Mouse (Mus musculus) layer of hippocampus, postnatal 14 days (tissue): ENCODE measurements around the gene Mettl6. TPM values are rescaled to one million over a fixed set of nuclear protein-coding genes. Genes with fewer than 3 reads are reported as not detected.

ENCODE experiments used
- DNase-seq, 2 experiments: peaks; one replicate each; pipeline ENCODE4 v3.0.0; 2021 to 2022; ENCODE audit warnings: low spot score in 2 of 2, mixed read lengths in 1 of 2
- long read RNA-seq, 2 experiments: library from polyadenylated mRNA; stranded (forward); transcript quantifications; one replicate each; pipeline ENCODE4 v2.0.0; 2021
- total RNA-seq, 2 experiments: library from RNA; stranded (reverse); gene quantifications; 2 replicates each; pipeline ENCODE4 v1.2.3; 2021

Mettl6 gene
- total RNA-seq, result 10 to 100 TPM; 27.6 to 28.5 TPM
- long read RNA-seq, experiment 1, transcript Mettl6-201 (6 exons, 3,946 nt), result major isoform, 9 of 30 reads
- long read RNA-seq, experiment 1, partial matches to known transcripts, result 3 of 30 reads
- long read RNA-seq, experiment 1, other reads (novel, unspliced or antisense), result 11 of 30 reads
- long read RNA-seq, experiment 2, transcript Mettl6-207 (5 exons, 793 nt), result minor isoform, 7 of 38 reads
- long read RNA-seq, experiment 2, transcript Mettl6-201 (6 exons, 3,946 nt), result major isoform, 14 of 38 reads
- long read RNA-seq, experiment 2, partial matches to known transcripts, result 3 of 38 reads
- long read RNA-seq, experiment 2, other reads (novel, unspliced or antisense), result 13 of 38 reads

DNA sequence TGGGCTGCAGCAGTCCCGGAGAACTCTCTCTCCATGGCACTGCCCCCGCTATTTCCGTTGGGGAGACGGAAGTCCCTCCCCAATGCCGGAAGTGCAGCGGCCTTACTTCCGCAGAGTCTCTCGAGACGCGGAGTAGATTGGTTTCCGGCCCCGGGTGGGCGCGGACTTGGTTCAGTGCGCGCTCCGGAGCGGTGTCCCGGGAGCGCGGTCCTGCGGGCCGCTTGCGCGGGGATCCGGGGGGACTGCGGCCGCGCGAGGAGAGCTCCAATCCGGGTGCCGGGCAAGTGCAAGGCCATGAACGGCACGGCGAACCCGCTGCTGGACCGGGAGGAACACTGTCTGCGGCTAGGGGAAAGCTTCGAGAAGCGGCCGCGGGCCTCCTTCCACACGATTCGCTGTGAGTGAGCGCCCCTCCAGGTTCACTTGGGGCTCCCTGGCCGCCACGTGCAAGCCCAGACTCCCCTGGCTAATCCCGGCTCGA lies at the start of gene Mettl6:
Gene Mettl6, minus strand, starts transcription at position 66 of the 481 bp plus-strand sequence.
- DNase-seq, result peak; percentile 85 to 92

DNA sequence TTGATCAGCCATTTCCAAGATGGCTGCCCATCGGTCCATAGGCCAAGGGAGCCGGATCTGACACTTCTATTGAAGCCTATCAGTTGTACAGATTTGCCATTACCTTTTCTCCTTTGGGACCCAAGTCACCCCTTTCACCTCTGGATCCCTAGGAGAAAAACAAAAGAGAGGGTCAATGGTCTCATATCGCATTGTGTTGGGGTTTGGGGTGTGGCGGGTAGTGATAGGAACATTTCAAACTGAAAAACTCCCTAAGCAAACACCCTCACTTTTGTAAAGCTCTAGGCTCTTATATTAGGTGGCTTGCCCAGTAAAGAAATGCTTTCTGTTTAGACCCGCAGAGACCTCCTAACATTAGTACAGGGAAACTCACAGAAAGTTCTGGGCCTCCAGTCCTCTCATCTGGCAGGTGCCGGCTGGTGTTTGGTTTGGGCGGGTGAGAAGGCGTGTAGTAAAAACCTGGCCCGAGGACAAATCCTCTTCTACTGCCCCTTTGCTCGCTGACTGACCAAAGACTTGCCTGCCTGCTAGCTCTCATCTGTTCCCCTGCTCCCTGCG lies 49.1 kb upstream of the Mettl6 start:
- DNase-seq, result no peak

DNA sequence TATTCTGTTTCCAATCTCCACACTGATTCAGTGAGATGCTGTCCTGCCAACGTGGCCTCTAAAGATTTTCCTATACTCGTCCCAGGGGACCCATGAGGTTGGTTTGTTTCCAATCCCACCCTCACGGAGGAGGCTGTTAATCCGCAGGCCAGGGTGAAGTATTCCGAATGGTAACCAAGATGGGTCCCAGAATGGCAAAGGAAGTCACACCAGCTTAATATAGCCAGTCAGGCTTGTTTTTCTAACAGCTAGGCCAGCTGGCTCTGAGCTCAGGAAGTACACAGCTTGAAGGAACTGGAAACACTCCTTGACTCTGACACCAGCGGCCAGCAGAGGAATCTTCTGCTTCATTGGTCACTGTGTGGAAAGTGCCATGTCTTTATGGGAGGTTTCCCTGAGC lies 42.5 kb upstream of the Mettl6 start:
- peak in 1 of 2 experiments; percentile 21 for DNase-seq

DNA sequence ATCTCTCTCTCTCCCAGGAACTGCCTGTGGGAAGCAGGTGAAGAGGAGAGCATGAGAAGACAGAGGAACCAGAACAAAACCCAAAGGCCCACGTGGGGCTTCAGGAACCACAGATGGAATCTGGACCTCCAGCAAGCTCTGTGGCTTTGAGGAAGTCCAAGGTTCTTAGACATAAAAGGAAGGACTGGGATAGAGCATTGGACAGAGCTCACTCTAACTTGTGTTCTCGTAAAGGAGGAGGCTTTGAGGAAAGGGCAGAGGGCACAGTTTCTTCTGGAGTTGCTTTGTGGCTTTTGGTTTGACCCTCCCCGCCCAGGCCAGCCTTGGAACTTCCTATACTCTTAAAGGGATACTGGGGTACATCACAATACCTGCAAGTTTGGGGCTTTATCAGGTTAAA lies 37.8 kb upstream of the Mettl6 start:
- DNase-seq, result no peak

DNA sequence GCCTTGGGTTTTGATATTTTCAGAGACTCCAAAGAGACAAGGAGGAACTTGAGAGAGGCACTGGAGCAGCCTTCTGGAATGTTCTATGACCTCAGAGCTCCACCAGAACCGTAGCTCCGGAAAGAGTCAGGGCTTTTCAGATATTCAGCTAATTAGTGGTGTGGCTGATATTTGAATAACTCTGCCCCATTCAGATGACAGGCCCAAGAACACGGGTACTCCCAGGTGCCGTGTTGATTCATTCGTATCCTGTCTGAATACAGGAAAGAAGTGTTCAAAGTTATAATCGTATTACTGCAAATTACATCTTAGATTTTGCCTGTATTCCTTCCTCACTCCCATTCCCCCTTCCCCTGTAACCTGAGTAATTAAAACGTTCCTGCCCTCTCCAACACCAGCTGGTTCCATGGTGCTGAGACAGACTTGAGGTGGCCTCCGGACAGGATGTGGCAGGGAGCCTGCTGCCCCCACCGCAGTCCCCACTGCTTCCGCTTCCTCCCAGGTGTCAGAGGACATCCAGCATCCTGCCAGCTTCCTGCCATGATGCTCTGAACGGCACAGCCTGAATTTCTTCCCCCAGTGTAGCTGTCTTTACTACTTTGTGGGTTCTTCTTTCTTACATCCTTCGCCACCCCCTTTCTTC lies 36.8 kb upstream of the Mettl6 start:
- DNase-seq, result no peak

DNA sequence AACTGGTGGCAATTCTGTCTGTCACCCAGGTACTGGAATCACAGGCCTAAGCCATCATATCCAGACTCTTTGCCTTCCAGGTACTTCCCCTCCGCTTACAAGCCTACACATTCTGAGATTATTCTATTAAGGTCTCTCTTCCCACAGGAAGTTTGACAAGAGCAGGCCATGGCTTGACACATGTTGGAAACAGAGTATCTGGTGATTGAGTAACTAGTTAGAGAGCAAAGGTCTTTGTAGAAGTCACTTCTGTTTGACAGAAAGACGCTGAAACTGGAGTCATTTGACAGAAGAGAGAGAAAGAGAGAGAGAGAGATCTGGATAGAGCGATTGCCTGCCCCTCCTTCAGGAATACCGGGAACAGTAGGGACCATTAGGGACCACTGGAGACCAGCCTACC lies 36.0 kb upstream of the Mettl6 start:
- no peak for DNase-seq

DNA sequence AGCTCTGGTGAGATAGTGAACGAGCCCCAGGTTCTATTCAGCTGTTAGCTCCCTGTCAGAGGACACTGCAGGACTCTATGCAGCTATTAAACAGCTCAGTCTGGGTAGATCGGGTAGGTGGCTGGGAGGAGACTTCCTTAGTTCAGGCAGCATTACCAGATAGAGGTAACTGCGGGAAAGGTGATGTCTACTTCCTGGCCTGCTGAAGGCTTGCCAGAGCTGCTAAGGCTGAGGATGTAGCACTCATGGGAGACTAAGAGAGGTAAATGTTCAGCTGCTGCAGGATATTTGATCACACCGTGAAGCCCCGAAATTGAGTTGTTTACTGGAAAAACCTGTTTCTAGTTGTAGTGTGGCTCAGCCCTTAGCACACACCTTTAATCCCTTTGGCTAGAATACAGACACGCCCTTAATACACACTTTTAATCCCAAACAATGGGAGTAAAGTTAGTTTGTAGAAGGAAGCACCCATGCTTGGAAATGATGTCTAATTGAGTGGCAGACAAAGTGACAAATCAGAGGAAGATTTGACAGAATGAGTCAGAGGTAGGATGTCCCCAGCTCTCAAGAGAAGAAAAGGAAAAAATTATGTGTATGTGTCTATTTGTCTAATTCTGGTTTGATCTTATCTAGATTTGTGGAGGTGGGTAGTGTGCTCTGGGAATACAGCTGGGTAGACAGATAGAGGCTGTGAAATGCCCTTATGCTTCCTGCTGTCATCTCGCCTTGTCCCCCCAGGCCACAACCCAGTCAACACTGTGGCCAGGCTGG lies 30.4 kb upstream of the Mettl6 start:
- no peak for DNase-seq

DNA sequence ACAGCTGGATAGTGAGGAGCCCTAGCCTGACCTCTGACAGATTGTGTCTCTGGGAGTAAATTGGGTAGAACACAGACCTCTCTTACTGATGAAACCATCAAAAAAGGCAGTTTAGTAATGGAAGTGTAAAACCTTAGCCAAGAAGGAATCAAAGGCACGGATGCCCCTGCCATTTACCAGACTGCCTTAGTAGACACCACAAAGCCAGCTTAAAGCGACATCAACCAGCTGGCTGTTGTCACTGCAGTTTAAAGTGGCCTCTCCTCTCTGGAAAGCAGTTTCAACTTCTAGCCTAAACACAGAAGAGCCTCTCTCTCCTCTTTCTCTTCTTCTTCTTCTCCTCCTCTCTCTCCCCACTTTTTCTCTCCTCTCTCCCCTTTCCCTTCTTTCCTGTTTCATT lies 26.5 kb upstream of the Mettl6 start:
- DNase-seq, result no peak

DNA sequence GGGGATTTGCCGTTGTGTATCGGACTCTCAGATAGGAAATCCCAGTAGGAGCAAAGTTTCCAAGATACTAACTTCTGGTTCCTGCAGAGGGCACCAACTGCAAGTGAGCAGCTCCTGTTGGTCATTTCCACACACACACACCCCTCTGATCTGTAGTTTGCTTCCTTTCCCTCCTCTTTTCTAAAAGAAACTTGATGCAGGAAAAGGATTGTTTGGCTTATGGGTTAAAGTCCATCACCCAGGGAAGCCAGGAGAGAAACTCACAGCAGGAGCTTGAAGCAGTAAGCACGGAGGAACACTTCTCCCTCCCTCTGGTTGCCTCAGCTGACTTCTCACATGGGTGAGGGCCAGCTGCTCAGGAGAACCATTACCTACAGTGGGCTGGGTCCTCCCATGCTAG lies 24.3 kb upstream of the Mettl6 start:
- DNase-seq, result no peak

DNA sequence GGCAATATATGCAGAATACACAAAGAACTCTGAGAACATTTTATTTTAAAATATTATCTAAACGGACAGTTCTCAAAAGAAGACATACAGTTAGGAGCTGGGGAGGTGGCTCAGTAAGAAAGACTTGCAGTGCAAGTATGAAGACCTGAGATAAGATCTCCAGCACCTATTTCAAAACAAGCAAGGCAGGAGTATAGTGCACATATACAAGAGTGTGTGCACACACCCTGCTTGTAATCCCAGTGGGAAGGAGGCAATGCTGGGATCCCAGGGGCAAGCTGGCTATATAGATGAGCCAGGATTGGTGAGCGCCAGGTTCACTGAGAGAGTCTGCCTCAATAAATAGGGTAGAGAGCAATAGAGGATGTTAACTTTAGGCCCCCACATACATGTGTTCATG lies 21.1 kb upstream of the Mettl6 start:
- DNase-seq, result no peak

DNA sequence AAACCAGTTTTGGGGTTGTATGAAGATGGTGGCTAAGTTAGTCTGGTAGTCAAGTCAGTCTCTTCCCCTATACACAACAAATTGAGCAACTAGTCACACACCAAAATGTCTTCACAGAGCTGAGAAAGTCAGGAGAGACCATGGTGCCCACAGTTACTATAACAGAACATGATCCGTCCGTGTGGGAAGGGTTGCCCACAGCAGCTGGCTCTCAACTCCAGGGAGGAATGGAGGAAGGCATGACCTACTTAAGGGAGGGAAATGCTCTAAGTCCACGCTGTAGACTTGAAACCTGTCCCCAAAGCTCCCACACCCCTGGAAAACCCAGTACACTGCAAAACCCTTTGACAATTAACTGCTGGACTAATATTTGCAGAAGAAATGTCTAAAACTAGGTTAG lies 15.5 kb upstream of the Mettl6 start:
- no peak for DNase-seq

DNA sequence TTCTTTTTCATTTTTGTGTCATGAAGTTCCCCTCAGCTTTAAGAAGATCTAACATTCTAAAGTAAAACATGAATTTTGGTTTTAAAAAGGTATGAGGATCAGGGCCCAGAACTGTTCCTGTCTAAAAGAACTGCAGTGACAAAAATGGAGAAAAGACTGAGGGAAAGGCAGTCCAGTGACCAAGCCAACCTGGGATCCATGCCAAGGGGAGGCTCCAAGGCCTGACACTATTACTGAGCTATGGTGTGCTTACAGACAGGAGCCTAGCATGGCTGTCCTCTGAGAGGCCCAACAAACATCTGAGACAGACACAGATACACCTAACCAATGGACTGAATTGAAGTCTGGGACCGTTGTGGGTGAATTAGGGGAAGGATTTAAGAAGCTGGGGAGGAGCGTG lies 15.1 kb upstream of the Mettl6 start:
- DNase-seq, result no peak

DNA sequence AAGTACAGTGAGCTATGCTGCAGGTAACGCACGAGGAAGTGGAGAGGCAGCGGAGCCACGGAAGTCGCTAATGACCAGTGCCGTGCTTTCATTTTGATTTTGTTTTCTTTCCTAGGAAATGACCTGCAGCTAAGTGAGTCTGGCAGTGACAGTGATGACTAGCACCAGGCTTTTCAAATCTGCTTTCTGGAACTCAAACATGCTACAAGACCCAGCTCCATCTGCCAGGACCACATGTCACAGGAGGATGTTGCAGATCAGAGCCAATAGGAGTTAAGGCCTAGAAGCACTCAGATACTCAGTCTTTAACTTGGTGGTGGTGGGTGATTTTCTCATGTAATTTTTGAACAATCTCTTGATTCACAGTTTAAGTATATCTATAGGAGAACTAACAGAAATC lies 11.6 kb upstream of the Mettl6 start:
- DNase-seq, result peak; percentile 48 to 81

DNA sequence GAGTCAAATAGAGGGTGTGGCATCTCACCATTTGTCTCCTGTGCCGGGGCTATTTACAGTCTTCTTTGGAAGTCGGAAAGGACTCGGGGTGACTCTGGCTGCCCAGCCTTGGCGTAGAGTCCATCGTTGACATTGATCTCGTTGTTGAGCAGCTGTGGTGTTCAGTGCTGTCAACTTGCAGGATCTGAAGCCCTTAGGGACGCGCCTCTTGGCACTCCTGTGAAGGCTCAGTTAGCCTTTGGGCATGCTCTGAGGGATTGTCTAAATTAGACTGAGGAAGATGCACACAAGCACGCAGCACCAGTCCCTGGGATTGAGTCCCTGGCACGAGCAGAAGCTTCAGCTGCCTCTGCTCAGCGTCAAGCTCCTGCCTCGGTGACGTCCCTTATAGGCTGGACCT lies 8.6 kb upstream of the Mettl6 start:
- DNase-seq, result no peak

DNA sequence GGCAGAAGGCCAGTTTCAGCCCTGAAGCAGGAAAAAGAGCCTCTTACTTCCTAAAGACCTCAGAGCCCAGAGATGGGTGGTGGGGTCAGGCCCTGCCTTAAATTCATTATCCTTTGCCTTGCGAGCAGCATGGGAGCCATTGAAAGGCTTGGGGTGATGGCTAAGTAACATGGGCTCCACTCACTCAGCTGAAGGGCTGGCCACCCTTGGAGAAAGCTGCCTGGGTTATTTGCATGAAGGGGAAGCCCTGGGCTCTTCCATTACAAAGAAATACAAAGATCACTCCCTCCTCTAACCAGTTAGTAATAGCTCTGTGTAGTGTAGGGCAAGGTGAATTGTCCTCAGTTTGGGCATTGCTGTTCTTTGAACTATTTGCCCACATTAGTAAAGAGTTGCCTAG lies 4.7 kb upstream of the Mettl6 start:
- no peak for DNase-seq

DNA sequence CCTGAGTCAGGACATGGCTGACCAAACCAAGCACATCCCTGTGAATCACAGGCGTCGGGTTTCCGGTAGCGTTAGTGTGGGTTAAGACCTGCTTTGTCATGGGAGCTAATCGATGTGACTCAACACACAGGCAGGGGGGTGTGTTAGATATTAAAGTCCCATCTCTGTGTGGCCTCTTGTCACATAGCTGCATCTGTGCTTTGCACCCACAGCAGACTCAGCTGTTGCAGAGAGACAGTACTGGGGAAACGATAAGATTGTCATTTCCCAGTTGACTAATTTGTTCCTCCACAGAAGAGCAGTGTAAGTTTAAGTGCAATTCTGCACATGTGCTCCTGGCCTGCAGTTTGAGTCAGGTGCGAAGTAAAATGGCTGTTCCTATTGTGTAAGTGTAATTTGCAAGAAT lies 1.4 kb upstream of the Mettl6 start:
- DNase-seq, result no peak

DNA sequence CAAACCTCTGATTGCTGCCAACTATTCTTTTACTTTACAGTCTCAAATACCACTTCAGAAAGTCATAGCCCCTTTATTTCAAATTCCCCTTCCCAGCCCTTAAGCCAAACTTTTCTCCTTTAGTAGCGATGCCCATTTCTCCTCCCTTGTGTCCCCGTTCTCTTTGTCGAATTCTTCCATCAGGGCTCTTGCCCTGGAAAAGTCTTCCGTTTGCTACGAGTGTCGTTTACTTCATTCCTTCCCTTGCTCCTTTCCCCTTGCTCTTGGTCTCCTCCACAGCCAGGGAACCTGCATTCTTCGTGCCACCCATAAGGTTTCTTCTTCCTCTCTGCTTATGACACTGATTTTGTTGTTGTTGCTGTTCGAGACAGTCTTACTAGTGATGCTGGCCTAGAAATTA lies 698 bp upstream of the Mettl6 start:
- DNase-seq, result no peak

DNA sequence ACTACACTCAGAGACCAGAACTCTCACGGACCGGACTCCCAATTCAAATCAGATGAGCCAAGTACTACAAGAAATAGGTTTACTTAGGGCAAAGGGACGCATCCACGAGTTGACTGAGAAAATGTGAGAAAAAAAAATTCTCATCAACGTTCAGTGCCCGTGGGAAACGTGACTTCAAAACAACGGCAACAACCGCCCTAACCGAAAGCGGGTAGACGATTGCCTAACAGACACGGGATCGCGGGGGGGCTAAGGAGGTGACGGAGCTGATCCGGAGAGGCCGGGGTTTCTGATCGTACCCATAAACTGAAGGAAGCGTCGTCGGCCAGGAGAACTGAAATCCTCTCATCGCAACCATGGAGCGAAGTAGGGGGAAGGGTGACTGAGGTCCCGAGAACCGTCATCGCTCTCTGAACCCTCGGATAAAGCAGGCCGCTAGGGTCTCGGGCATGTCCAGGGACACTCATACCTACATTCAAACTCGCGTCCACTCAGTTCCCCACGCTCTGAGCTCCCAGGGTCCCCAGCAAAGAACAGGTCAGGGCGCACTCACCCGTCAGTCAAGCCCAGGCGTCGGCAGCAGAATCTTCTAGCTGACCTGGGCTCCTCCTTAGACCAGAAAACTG lies 378 bp downstream of the Mettl6 start, which contains the start of gene Eaf1:
Gene Eaf1, plus strand, starts transcription at position 51 of the 626 bp plus-strand sequence.
- no peak for DNase-seq

DNA sequence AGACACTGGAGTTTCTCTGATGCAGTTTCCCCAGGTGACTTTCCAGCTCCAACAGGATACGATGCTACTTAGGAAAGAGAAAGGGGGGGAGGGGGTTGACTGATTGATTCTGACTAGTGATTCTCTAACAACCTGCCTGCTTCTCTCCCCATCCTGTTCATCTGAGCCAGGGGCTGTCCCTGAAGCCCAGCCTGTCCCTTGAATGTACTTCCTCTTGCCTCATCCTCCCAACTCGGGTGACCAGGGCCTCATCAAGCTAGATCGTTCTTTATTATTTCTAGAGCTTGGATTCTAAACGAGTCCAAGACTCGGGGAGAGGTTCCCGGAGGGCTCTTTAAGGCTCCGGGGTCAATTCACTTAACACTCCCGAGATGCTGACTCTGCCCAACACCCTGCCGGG lies 939 bp downstream of the Mettl6 start:
- no peak for DNase-seq

DNA sequence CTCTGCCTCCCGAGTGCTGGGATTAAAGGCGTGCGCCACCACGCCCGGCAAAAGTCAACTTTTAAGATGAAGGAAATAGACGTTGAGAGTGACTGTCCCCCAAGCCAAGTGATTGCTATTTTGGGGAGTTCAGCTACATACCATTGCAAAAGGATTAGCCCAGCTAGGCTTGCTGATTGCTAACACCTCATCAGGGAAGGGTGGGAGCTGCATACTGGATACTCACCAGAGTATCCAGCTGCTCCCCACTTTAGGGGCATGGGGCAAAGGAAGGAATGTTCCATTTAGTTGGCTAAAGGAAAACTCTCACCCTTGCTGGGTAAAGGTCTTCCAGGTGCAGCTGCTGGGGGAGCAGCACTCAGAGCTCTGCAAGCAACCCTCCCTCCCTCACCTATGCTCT lies 6.8 kb downstream of the Mettl6 start:
- DNase-seq, result no peak

DNA sequence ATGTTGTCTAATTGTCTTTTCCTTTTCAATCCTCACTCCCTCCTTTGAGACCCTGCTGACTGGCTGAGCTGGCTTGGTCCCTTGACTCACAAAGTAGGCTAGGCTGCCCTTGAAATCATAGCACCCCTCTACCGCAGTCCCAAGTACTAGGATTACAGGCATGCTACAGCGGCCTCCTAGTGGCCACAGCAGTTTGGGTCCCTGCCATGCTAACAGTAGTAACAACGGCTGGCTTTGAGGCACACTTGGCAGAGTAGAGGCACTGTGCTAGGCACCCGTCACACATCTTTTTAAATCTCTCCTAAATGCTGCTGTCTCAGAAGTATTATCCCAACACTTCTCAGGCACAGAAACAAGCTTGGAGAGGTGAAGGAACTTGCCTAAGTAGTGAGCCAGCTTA lies 8.4 kb downstream of the Mettl6 start:
- DNase-seq, result no peak
